Mouse (Mus musculus) gastrocnemius, postnatal 14 days (tissue): ENCODE measurements around the gene Abhd14a. TPM values are rescaled to one million over a fixed set of nuclear protein-coding genes. Genes with fewer than 3 reads are reported as not detected.
A peak's percentile ranks its signal among the peaks of the same experiment; 100 is the strongest.

Source experiments
- DNase-seq: peaks from one replicate; pipeline ENCODE4 v3.0.0; 2021; ENCODE audit warnings: mixed read lengths
- intact Hi-C: fragments of 180-260 bp; cut with DNase I; formaldehyde crosslinking; loops from one replicate; pipeline ENCODE4 v1.15.1; 2025; ENCODE audit warnings: low total_unique reads
- total RNA-seq, 2 experiments: library from RNA; stranded (reverse); gene quantifications; 2 replicates each; pipeline ENCODE4 v1.2.3; 2021

The Abhd14a gene
- total RNA-seq, 2 experiments from 2014 or later, result 13.3 to 16.0 TPM

DNA sequence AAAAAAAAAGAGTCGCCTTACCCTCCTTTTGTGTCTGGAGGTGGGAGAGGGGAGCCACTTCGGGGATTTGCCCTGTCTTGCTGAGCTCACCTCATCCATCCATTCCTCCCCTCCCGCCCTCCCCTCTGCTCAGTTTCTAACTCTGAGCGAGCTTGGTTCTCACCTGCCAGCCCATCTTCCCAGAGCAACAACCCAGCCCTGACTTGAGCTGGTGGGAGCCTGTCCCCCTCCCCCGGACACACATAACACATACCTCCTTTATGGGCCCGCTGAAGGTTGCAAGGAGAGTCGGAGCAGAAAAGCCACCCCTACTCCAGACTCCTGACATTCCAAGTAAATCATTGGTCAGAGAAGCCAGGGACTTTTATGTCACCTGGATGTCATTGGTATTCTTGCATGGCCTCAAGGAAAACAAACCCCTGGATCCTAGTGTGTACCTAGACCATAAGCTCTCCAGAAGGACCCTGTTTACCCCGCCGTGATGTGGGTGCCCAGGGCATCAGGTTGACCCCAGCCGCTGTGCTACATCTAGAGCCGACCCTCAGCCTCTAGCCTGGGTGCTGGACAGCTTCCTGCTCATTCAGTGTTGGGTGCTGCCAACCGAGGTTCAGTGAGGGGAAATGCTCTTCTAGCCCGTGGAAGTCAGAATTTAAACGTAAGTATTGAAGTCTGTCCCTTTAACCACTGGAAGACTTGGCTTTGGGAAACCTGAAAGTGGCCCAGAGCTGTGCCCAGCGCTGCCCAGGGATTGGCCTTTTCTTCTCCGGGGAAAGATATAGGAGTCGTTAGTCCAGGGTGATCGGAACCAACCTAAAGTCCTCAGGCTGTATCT is 26.2 kb downstream of the Abhd14a start:
- intact Hi-C loops, result loop anchor here (5.0 kb wide), 1 partner anchor 114 kb away; no protein-coding TSS in a partner anchor
- DNase-seq, result no peak

DNA sequence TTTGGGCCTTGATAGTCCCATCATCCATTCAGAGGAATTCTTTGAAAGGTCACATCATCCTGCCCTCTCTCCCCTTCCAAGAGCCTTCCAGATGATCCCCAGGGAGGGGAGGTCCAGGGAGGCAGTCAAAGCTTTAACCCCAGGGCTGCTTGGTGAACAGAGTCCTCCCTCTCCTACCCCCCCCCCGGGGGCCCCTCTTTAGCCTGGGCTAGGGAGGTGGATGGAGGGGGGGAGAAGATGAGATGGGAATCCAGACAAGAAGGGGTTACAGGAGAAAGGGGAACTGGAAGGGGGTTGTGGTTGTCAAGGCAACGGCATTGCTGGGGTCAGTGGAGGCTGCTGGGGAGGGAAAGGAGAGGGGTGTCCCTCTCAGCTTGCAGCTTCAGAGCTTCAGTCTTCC is 26.9 kb downstream of the Abhd14a start:
- no peak for DNase-seq
- intact Hi-C loops, result loop anchor here (5.0 kb wide), 1 partner anchor 113 kb away; no protein-coding TSS in a partner anchor

GRCm38 (mm10) chr9:106417841-106418625 is 29.4 kb downstream of the Abhd14a start:
- intact Hi-C loops, result loop anchor here (5.0 kb wide), 1 partner anchor 66 kb away; no protein-coding TSS in a partner anchor
- DNase-seq, result peak; percentile 88

- no peak for DNase-seq
- intact Hi-C loops, result loop anchor here (5.0 kb wide), 1 partner anchor 65 kb away; no protein-coding TSS in a partner anchor
Measured at GRCm38 (mm10) chr9:106416826-106417225, 30.7 kb downstream of the Abhd14a start.

DNA sequence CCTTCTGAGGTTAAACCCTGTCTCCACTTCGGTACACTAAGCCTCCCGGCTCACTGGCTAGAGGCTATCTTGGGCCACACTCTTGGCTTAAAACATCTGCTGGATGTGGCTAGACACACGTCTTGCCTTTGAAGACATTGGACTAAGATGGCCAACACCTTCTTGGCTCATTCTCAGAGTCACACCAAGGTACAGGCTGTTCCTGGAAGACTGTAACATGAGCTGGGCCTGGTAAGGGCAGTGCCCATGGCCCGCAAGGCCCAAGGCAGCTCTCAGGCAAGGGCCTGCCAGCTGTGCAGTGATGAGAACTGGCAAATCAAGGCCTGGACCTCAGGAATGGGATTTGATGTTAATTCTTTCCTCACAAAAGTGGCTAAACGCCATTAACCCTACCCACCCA is 33.9 kb downstream of the Abhd14a start:
- peak; percentile 41 for DNase-seq
- intact Hi-C loops, result no loop called here

GRCm38 (mm10) chr9:106412210-106412609 is 35.3 kb downstream of the Abhd14a start:
- intact Hi-C loops, result no loop called here
- no peak for DNase-seq

- no peak for DNase-seq
- intact Hi-C loops, result no loop called here
Measured at GRCm38 (mm10) chr9:106411729-106412128, 35.7 kb downstream of the Abhd14a start.

DNA sequence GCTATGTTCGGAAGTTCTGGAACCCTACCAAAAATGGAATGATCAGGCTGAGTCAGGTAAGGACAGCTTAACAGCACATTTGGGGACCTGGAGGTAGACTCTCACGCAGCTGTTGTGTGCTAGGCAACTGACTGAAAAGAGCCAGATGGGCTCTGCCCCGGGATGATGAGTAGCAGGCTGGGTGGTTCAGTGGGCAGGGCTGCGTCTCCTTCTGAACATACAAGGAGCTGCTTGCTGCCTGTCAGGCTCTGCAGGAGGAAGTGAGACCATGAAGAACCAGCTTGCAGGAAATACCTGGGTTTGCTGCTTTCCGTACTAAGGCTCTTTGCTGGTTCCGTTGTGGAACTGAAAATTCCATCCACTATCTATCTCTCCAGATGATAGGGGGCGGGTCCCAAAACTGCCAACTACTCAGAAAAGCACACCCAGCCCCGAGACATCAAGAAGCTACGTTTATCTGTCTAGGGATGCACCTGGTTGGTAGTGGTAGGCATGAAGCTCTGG is 36.3 kb downstream of the Abhd14a start:
- DNase-seq, result no peak
- intact Hi-C loops, result no loop called here

GRCm38 (mm10) chr9:106410086-106410650 is 37.3 kb downstream of the Abhd14a start:
- no peak for DNase-seq
- intact Hi-C loops, result no loop called here

DNA sequence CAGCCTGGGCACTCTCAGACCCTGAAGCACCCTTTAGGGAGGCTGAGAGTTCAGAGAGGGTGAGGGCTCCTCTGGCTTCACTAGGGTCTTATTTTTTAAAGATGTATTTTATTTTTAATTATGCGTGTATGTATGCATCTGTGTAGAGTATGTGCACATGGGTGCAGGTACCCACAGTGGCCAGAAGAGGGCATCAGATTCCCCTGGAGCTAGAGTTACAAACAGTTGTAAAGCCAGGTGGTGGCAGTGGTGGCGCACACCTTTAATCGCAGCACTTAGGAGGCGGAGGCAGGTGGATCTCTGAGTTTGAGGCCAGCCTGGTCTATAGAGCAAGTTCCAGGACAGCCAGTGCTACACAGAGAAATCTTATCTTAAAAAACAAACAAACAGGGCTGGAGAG is 38.4 kb downstream of the Abhd14a start:
- intact Hi-C loops, result no loop called here
- no peak for DNase-seq

DNA sequence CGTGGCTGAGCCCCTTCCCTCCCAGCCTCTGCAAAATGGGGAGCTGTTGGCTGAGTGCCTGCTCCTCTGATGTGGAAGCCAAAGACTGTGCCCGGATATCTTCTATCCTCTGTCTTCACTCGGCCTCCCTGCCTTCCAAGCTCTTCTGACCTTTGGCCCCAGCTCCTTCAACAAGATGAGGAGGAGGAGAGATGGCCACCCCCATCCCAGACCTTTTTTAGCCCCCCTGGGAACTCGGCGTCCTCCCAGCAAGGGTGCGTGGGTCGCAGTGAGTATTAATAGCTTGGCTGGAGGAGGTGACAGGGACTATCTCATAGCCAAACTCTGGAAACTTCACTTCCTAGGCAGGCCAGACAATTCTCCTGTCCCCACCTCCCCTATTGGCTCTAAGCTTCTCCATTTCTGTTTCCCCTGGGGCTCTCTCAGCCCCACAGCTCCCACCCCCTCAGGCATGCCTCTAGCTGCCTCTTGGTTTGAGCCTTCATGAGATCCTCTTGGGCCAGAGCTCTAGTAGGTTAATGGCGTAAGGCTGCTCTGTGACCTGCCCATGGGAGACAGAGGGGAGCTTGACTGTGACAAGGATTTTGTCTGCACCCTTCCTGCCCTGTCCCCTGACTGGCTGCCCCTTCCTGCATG is 40.9 kb downstream of the Abhd14a start:
- intact Hi-C loops, result no loop called here
- no peak for DNase-seq

DNA sequence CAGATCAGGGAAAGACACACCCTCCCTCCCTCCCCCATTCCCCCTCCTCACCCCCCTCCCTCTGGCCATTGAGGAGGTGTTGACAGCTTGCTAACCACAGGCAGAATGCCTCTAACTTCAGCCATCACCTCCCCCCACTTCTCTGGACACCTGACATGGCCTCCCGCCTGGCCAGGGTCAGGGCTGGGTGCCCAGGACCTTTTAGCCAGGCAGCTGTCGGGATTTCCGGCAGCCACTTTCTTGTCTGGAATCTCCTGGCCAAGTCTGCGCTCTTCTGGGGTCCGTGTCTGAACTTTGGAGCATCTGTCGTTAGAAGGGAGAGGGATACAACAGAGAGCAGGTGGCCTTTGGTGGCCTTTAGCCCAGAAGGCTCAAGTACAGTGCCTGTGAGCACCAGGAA is 42.2 kb downstream of the Abhd14a start:
- intact Hi-C loops, result no loop called here
- DNase-seq, result peak; percentile 82

DNA sequence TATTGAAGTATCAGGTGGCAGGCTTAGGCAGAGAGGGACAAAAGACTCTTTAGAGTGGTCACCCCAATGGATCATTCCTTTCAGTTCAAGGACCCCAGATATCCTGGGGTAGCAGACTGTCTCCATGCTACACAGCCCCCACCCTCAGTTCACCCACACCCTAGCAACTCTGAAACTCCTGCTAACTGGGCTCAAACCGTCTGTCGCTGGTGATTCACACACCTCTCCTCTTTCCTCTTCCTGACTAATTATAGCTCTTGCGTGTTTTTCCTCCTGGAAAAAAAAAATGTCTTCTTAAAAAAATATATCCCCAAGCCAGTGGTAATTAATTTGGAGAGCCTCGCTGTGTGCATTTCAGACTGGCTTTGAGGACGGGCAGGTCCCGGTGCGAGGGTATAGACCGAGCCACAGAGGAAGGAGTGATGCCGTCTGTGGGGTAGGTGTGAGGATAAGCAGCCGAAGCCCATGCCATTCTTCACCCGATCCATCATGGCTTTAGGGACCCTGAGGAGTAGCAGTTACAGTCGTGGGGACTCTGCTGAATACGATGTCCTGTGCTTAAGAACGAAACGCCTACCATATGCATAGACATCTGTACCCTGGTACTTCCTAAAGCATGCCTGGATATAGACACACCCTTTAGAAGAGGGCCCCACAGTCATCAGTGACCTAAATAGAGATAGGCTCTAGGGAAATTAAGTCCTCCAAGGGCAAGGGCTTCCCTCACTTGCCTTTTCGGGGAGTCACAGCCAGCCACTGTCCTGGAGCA is 44.7 kb downstream of the Abhd14a start:
- intact Hi-C loops, result no loop called here
- no peak for DNase-seq

GRCm38 (mm10) chr9:106402149-106402548 is 45.3 kb downstream of the Abhd14a start:
- intact Hi-C loops, result no loop called here
- DNase-seq, result no peak

GRCm38 (mm10) chr9:106399808-106400207 is 47.7 kb downstream of the Abhd14a start:
- no peak for DNase-seq
- intact Hi-C loops, result no loop called here

DNA sequence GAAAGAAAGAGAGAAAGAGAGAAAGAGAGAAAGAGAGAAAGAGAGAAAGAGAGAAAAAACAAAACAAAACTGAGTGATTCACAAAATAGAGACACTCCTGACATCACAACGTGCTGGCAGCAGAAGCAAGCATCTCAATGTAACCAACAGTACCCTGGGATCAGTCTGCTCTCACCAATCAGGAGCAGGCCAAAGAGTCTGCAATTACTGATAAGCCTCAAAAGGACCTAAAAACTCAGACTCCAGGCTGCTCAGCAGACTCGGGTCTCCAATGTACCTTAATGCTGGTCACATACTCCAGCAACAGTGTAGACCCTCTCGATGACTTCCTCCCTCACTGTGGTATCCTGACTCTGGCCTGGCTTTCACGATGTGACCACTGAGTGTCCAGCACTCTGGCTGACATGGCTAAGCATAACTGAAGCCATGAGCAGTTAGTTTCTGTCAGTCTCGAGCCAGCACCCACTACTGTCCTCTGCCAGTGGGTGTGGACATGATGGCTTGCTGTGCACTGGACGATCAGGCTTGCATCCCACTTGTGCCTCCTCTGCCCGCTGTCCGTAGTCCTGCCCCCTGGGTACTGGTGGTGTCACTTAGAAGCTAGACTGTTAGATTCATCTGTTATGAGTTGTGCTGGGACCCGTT is 48.7 kb downstream of the Abhd14a start:
- intact Hi-C loops, result no loop called here

DNA sequence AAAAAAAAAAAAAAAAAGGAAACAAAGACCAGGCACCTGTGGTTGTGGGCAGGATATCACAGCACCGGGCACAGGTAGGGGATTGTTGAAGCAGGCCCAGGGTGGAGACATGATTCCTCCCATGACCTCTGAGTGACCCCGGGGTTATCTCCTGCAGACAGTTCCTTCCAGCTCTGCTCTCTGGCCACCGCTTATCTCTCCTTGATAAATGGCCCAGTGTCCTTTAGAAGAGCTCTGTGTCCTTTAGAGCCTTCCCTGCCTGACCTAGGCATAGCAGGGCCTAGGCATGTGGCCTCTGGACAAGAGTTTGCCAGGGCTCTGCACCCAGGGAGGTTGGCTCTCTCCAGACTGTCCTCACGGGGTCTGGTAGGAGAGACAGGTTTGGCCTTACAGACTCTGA is 49.7 kb downstream of the Abhd14a start:
- intact Hi-C loops, result no loop called here

More for the DNA sequence above, 48.7 kb downstream of the Abhd14a start:
- DNase-seq, result no peak

More for the DNA sequence above, 49.7 kb downstream of the Abhd14a start:
- DNase-seq, result no peak
